9 mouse cellular contexts compared by ENCODE assay signal in the genomic region with DNA sequence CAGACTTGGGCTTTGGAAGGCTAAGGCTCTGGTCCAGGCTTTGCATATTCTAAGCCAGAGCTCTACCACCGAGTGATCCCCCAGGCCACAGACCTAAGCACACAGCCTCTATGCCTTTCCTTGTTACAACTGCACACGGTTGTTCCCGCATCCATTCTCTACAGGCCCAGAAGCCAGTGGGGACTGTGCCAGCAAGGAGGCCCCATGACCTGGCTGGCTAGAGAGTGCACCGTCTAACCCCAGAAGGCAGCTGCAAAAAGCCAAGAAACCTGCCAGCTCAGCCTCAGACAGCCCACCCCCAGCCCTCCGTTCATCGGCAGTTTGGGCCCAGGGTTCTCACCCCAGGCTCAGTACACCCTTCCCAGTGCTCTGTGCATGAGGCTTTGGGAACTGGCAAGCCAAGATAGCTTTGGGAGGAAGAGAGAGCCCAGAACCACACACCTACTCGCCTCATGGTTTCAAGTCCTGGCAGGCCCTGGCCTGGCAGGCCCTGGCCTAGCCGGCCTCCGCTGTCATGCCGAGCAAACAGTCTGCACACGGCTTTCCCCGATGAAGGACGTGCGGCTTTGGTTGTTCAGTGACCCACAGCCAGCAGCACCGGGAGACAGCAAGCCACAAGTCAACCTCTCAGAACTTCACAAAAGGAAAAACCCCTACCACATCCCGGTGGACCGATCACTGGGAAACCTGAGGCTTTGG. TPM values are rescaled to one million over a fixed set of nuclear protein-coding genes. Genes with fewer than 3 reads are reported as not detected.
DNase-seq lines count a peak whose midpoint lies in the region; ATAC-seq and TF ChIP-seq lines count a peak whose summit lies in the region.
"Had no signal": no experiment of that assay in that cellular context is flagged by ENCODE, and none has a peak within 500 bp of the region (broad histone marks: within the 10 kb centered on the region; RNA-seq: fewer than 3 reads in every experiment).

No protein-coding gene starts in this region.

- peaks cover 47% of the 10 kb centered on the region for H3K27me3 ChIP-seq in hindbrain, embryonic 10.5 days (ENCODE audit: insufficient read depth, poor library complexity, severe bottlenecking)
- H3K27me3 ChIP-seq in hindbrain, embryonic 14.5 days (ENCODE audit: control insufficient read depth, insufficient read depth, low read length): no peaks in the 10 kb centered on the region; the same call in 1 of the 2 replicates
- H3K27me3 ChIP-seq in ES-Bruce4 (ENCODE audit: control insufficient read depth, insufficient read depth, low read length, poor library complexity, severe bottlenecking): no peaks in the 10 kb centered on the region
- H3K27me3 ChIP-seq in embryonic facial prominence, embryonic 15.5 days: peaks cover 16% of the 10 kb centered on the region
- no peaks in the 10 kb centered on the region; the same call in none of the 2 replicates for H3K27me3 ChIP-seq in midbrain, embryonic 11.5 days (ENCODE audit: control insufficient read depth, insufficient read depth, low read length)

- TF ChIP-seq CTCF in ES-Bruce4 (IDR thresholded peaks at IDR 0.05; ENCODE audit: low read depth, low read length): no peak

- H3K4me3 ChIP-seq in hindbrain, embryonic 10.5 days: no peak overlapping the region
- H3K4me3 ChIP-seq in hindbrain, embryonic 14.5 days (replicated peaks; ENCODE audit: low read length): no peak overlapping the region
- no peak overlapping the region for H3K4me3 ChIP-seq in ES-Bruce4 (ENCODE audit: low read depth, low read length)
- no peak overlapping the region for H3K4me3 ChIP-seq in embryonic facial prominence, embryonic 15.5 days (replicated peaks)
- no peak overlapping the region for H3K4me3 ChIP-seq in midbrain, embryonic 11.5 days (ENCODE audit: low read depth, low read length)
- H3K4me3 ChIP-seq: hindbrain, embryonic 15.5 days; lung, embryonic 15.5 days had no signal

- H3K36me3 ChIP-seq in hindbrain, embryonic 10.5 days: peaks cover 34% of the 10 kb centered on the region
- H3K36me3 ChIP-seq in hindbrain, embryonic 14.5 days (replicated peaks; ENCODE audit: control insufficient read depth, insufficient read depth): peaks cover 25% of the 10 kb centered on the region
- H3K36me3 ChIP-seq in ES-Bruce4 (ENCODE audit: control insufficient read depth, insufficient read depth, low read length, poor library complexity, severe bottlenecking): peaks cover 3% of the 10 kb centered on the region; the same call in 1 of the 2 replicates
- peaks cover 28% of the 10 kb centered on the region for H3K36me3 ChIP-seq in embryonic facial prominence, embryonic 15.5 days
- H3K36me3 ChIP-seq in midbrain, embryonic 11.5 days (ENCODE audit: control insufficient read depth, insufficient read depth, low read length): no peaks in the 10 kb centered on the region

- peak overlapping the region; percentile 73 for H3K27ac ChIP-seq in hindbrain, embryonic 10.5 days
- H3K27ac ChIP-seq in hindbrain, embryonic 14.5 days: no peak overlapping the region
- H3K27ac ChIP-seq in ES-Bruce4 (ENCODE audit: insufficient read depth, low read length): no peak overlapping the region
- H3K27ac ChIP-seq in embryonic facial prominence, embryonic 15.5 days (replicated peaks): no peak overlapping the region; the same call in 1 of the 2 replicates
- H3K27ac ChIP-seq in midbrain, embryonic 11.5 days (ENCODE audit: low read depth, low read length): peak overlapping the region; percentile 35; the same call in 1 of the 2 replicates
- H3K27ac ChIP-seq: hindbrain, embryonic 15.5 days; lung, embryonic 15.5 days had no signal

- no peak for TF ChIP-seq EP300 in ES-Bruce4 (IDR thresholded peaks at IDR 0.05; ENCODE audit: insufficient read depth, low read depth, low read length)

- ATAC-seq in hindbrain, embryonic 14.5 days (ENCODE audit: low FRiP score): no peak
- peak; percentile 26; the same call in 1 of the 2 replicates for ATAC-seq in embryonic facial prominence, embryonic 15.5 days (ENCODE audit: insufficient number of reproducible peaks, low FRiP score, low TSS enrichment, low read depth)
- peak; percentile 38 for ATAC-seq in midbrain, embryonic 11.5 days (ENCODE audit: low FRiP score)

- H3K4me2 ChIP-seq in hindbrain, embryonic 14.5 days (replicated peaks): no peak overlapping the region
- H3K4me2 ChIP-seq in embryonic facial prominence, embryonic 15.5 days (replicated peaks): no peak overlapping the region
- H3K4me2 ChIP-seq in midbrain, embryonic 11.5 days: no peak overlapping the region
- H3K4me2 ChIP-seq: hindbrain, embryonic 15.5 days; lung, embryonic 15.5 days had no signal

- H3K4me1 ChIP-seq in hindbrain, embryonic 10.5 days (replicated peaks): peaks cover 47% of the 10 kb centered on the region
- H3K4me1 ChIP-seq in hindbrain, embryonic 14.5 days (replicated peaks; ENCODE audit: control insufficient read depth, insufficient read depth, low read length): peaks cover 34% of the 10 kb centered on the region
- no peaks in the 10 kb centered on the region for H3K4me1 ChIP-seq in ES-Bruce4 (ENCODE audit: control insufficient read depth, insufficient read depth, low read length)
- peaks cover 29% of the 10 kb centered on the region for H3K4me1 ChIP-seq in embryonic facial prominence, embryonic 15.5 days
- H3K4me1 ChIP-seq in midbrain, embryonic 11.5 days (ENCODE audit: control insufficient read depth, insufficient read depth, low read length): peaks cover 29% of the 10 kb centered on the region

- TF ChIP-seq POLR2A in ES-Bruce4 (IDR thresholded peaks at IDR 0.05; ENCODE audit: insufficient read depth, low read length): no peak

- DNase-seq in hindbrain, embryonic 10.5 days (ENCODE audit: low spot score): no peak
- no peak for DNase-seq in hindbrain, embryonic 14.5 days (ENCODE audit: low spot score)
- peak; percentile 89 for DNase-seq in midbrain, embryonic 11.5 days (ENCODE audit: low spot score, missing footprints)
- no peak for DNase-seq in embryo, embryonic 9.5 days (ENCODE audit: extremely low spot score)
- DNase-seq in thymus, postnatal 36 days: no peak

- H3K9ac ChIP-seq in hindbrain, embryonic 14.5 days: no peak overlapping the region
- H3K9ac ChIP-seq in ES-Bruce4 (ENCODE audit: low read depth, poor library complexity, severe bottlenecking): peak overlapping the region; percentile 18; the same call in 1 of the 2 replicates
- H3K9ac ChIP-seq in embryonic facial prominence, embryonic 15.5 days: no peak overlapping the region
- peak overlapping the region; percentile 42; the same call in 1 of the 2 replicates for H3K9ac ChIP-seq in midbrain, embryonic 11.5 days (ENCODE audit: low read length)
- H3K9ac ChIP-seq: hindbrain, embryonic 15.5 days; lung, embryonic 15.5 days had no signal

- WGBS in hindbrain, embryonic 10.5 days: 45% methylated on average over 17 of the region's 17 CpGs
- WGBS in hindbrain, embryonic 14.5 days: 37% methylated on average over 17 of the region's 17 CpGs
- whole genome bisulfite sequencing in embryonic facial prominence, embryonic 15.5 days: 46% methylated on average over 17 of the region's 17 CpGs
- 37% methylated on average over 17 of the region's 17 CpGs for WGBS in midbrain, embryonic 11.5 days

- H3K9me3 ChIP-seq in hindbrain, embryonic 10.5 days: no peaks in the 10 kb centered on the region
- H3K9me3 ChIP-seq in hindbrain, embryonic 14.5 days (ENCODE audit: control insufficient read depth, low read length): no peaks in the 10 kb centered on the region
- H3K9me3 ChIP-seq in ES-Bruce4 (replicated peaks; ENCODE audit: control insufficient read depth, insufficient read depth, low read length, poor library complexity, severe bottlenecking): no peaks in the 10 kb centered on the region
- no peaks in the 10 kb centered on the region for H3K9me3 ChIP-seq in embryonic facial prominence, embryonic 15.5 days (replicated peaks)
- no peaks in the 10 kb centered on the region for H3K9me3 ChIP-seq in midbrain, embryonic 11.5 days (ENCODE audit: control insufficient read depth, low read length)
- H3K9me3 ChIP-seq: hindbrain, embryonic 15.5 days; lung, embryonic 15.5 days had no signal

RNA-seq across cellular contexts. Expression of a gene that starts 17.9 kb away (rescaled TPM):
- polyA plus RNA-seq in hindbrain, embryonic 10.5 days (2016; fragmentation: Nextera tagmentation; extraction: Ambion mirVana): 5.2 and 12.9 TPM in 2 replicates
- polyA plus RNA-seq in hindbrain, embryonic 14.5 days (2014; fragmentation: Nextera tagmentation; extraction: Ambion mirVana): 9.6 and 11.2 TPM in 2 replicates
- polyA plus RNA-seq in ES-Bruce4 (2011; ENCODE audit: insufficient read depth, insufficient read length, low read depth, missing spikeins): 12.8 and 14.9 TPM in 2 replicates
- 4.4 and 4.9 TPM in 2 replicates for polyA plus RNA-seq in embryonic facial prominence, embryonic 15.5 days (2015; fragmentation: Nextera tagmentation; extraction: Ambion mirVana)
- polyA plus RNA-seq in midbrain, embryonic 11.5 days (2014; fragmentation: Nextera tagmentation; extraction: Ambion mirVana): 19.2 and 20.5 TPM in 2 replicates

RNA-seq across cellular contexts. Expression of a gene that starts 18.9 kb away (rescaled TPM):
- 62.8 and 62.9 TPM in 2 replicates for polyA plus RNA-seq in hindbrain, embryonic 10.5 days (2016; fragmentation: Nextera tagmentation; extraction: Ambion mirVana)
- 33.5 and 33.6 TPM in 2 replicates for polyA plus RNA-seq in hindbrain, embryonic 14.5 days (2014; fragmentation: Nextera tagmentation; extraction: Ambion mirVana)
- polyA plus RNA-seq in ES-Bruce4 (2011; ENCODE audit: insufficient read depth, insufficient read length, low read depth, missing spikeins): 56.9 and 60.4 TPM in 2 replicates
- 68.9 and 71.3 TPM in 2 replicates for polyA plus RNA-seq in embryonic facial prominence, embryonic 15.5 days (2015; fragmentation: Nextera tagmentation; extraction: Ambion mirVana)
- 66.2 and 75.4 TPM in 2 replicates for polyA plus RNA-seq in midbrain, embryonic 11.5 days (2014; fragmentation: Nextera tagmentation; extraction: Ambion mirVana)

RNA-seq across cellular contexts. Expression of a gene that starts 26.0 kb away (rescaled TPM):
- 4.0 and 5.7 TPM in 2 replicates for polyA plus RNA-seq in hindbrain, embryonic 10.5 days (2016; fragmentation: Nextera tagmentation; extraction: Ambion mirVana)
- 1.8 and 2.2 TPM in 2 replicates for polyA plus RNA-seq in hindbrain, embryonic 14.5 days (2014; fragmentation: Nextera tagmentation; extraction: Ambion mirVana)
- polyA plus RNA-seq in ES-Bruce4 (2011; ENCODE audit: insufficient read depth, insufficient read length, low read depth, missing spikeins): 11.4 and 14.0 TPM in 2 replicates
- polyA plus RNA-seq in embryonic facial prominence, embryonic 15.5 days (2015; fragmentation: Nextera tagmentation; extraction: Ambion mirVana): 17.3 and 17.8 TPM in 2 replicates
- 3.9 and 4.5 TPM in 2 replicates for polyA plus RNA-seq in midbrain, embryonic 11.5 days (2014; fragmentation: Nextera tagmentation; extraction: Ambion mirVana)

RNA-seq across cellular contexts. Expression of a gene that starts 40.1 kb away (rescaled TPM):
- polyA plus RNA-seq in hindbrain, embryonic 10.5 days (2016; fragmentation: Nextera tagmentation; extraction: Ambion mirVana): 221 and 243 TPM in 2 replicates
- polyA plus RNA-seq in hindbrain, embryonic 14.5 days (2014; fragmentation: Nextera tagmentation; extraction: Ambion mirVana): 88.9 and 89.3 TPM in 2 replicates
- polyA plus RNA-seq in ES-Bruce4 (2011; ENCODE audit: insufficient read depth, insufficient read length, low read depth, missing spikeins): 110 and 127 TPM in 2 replicates
- 138 and 141 TPM in 2 replicates for polyA plus RNA-seq in embryonic facial prominence, embryonic 15.5 days (2015; fragmentation: Nextera tagmentation; extraction: Ambion mirVana)
- 221 and 236 TPM in 2 replicates for polyA plus RNA-seq in midbrain, embryonic 11.5 days (2014; fragmentation: Nextera tagmentation; extraction: Ambion mirVana)

Comparison
In these comparisons a context has a peak if more than half of its experiments do, and no peak if none do; other contexts are left out.
1. H3K27ac ChIP-seq: peak in hindbrain, embryonic 10.5 days (single experiment) and midbrain, embryonic 11.5 days (single experiment); none in hindbrain, embryonic 14.5 days (single experiment), ES-Bruce4 (single experiment) and embryonic facial prominence, embryonic 15.5 days (single experiment).
2. H3K9ac ChIP-seq: peak in ES-Bruce4 (single experiment) and midbrain, embryonic 11.5 days (single experiment); none in hindbrain, embryonic 14.5 days (single experiment) and embryonic facial prominence, embryonic 15.5 days (single experiment).